ENCODE assay signal across 10 mouse cellular contexts in genomic region chr10:3818940-3819701, GRCm38 (mm10).
DNase-seq lines count a peak whose midpoint lies in the region; ATAC-seq lines count a peak whose summit lies in the region.
"Had no signal": no experiment of that assay in that cellular context is flagged by ENCODE, and none has a peak within 500 bp of the region (broad histone marks: within the 10 kb centered on the region; RNA-seq: fewer than 3 reads in every experiment).

No protein-coding gene starts in this region.

- 55% methylated on average over 5 of the region's 5 CpGs for WGBS in kidney, embryonic 16.5 days
- WGBS in forebrain, embryonic 11.5 days = 40% methylated on average over 5 of the region's 5 CpGs
- 44% methylated on average over 5 of the region's 5 CpGs for WGBS in midbrain, embryonic 11.5 days
- WGBS in heart, embryonic 12.5 days = 78% methylated on average over 5 of the region's 5 CpGs

- no peaks in the 10 kb centered on the region for H3K27me3 ChIP-seq in kidney, embryonic 16.5 days (ENCODE audit: insufficient read depth, low read length)
- H3K27me3 ChIP-seq in forebrain, embryonic 11.5 days (ENCODE audit: control insufficient read depth, insufficient read depth, low read length) = no peaks in the 10 kb centered on the region
- no peaks in the 10 kb centered on the region for H3K27me3 ChIP-seq in midbrain, embryonic 11.5 days (ENCODE audit: control insufficient read depth, insufficient read depth, low read length)
- no peaks in the 10 kb centered on the region for H3K27me3 ChIP-seq in heart, embryonic 12.5 days (replicated peaks)
- H3K27me3 ChIP-seq: heart, embryonic 15.5 days had no signal

- peaks cover 7% of the 10 kb centered on the region; the same call in 1 of the 2 replicates for H3K4me1 ChIP-seq in kidney, embryonic 16.5 days (ENCODE audit: insufficient read depth, low read length)
- no peaks in the 10 kb centered on the region for H3K4me1 ChIP-seq in forebrain, embryonic 11.5 days (replicated peaks; ENCODE audit: control insufficient read depth, insufficient read depth, low read length)
- no peaks in the 10 kb centered on the region for H3K4me1 ChIP-seq in midbrain, embryonic 11.5 days (ENCODE audit: control insufficient read depth, insufficient read depth, low read length)
- H3K4me1 ChIP-seq in heart, embryonic 12.5 days (replicated peaks) = 0 out of 2 replicates have a peak, but pooled peaks cover 3% of the 10 kb centered on the region
- H3K4me1 ChIP-seq: heart, embryonic 15.5 days had no signal

- no peak for ATAC-seq in kidney, embryonic 16.5 days (ENCODE audit: low FRiP score, low TSS enrichment)
- peak; percentile 95 for ATAC-seq in forebrain, embryonic 11.5 days (replicated peaks; ENCODE audit: low FRiP score)
- peak; percentile 84 for ATAC-seq in midbrain, embryonic 11.5 days (ENCODE audit: low FRiP score)
- ATAC-seq in heart, embryonic 12.5 days (ENCODE audit: insufficient number of reproducible peaks, low FRiP score) = no peak

- H3K4me3 ChIP-seq in kidney, embryonic 16.5 days (ENCODE audit: low read length) = no peak overlapping the region
- H3K4me3 ChIP-seq in forebrain, embryonic 11.5 days (ENCODE audit: low read depth, low read length) = no peak overlapping the region
- no peak overlapping the region for H3K4me3 ChIP-seq in midbrain, embryonic 11.5 days (ENCODE audit: low read depth, low read length)
- H3K4me3 ChIP-seq in heart, embryonic 12.5 days = no peak overlapping the region
- H3K4me3 ChIP-seq: heart, embryonic 15.5 days had no signal

- no peak overlapping the region for H3K9ac ChIP-seq in kidney, embryonic 16.5 days (replicated peaks; ENCODE audit: low read length)
- H3K9ac ChIP-seq in forebrain, embryonic 11.5 days (ENCODE audit: low read length) = no peak overlapping the region
- no peak overlapping the region for H3K9ac ChIP-seq in midbrain, embryonic 11.5 days (ENCODE audit: low read length)
- H3K9ac ChIP-seq in heart, embryonic 12.5 days = no peak overlapping the region
- H3K9ac ChIP-seq: heart, embryonic 15.5 days had no signal

- no peak overlapping the region for H3K4me2 ChIP-seq in kidney, embryonic 16.5 days (replicated peaks; ENCODE audit: low read depth, low read length)
- no peak overlapping the region for H3K4me2 ChIP-seq in forebrain, embryonic 11.5 days (ENCODE audit: low read depth, low read length, severe bottlenecking)
- H3K4me2 ChIP-seq in midbrain, embryonic 11.5 days = no peak overlapping the region
- no peak overlapping the region for H3K4me2 ChIP-seq in heart, embryonic 12.5 days
- H3K4me2 ChIP-seq: heart, embryonic 15.5 days had no signal

- H3K9me3 ChIP-seq in kidney, embryonic 16.5 days (ENCODE audit: low read length) = no peaks in the 10 kb centered on the region
- no peaks in the 10 kb centered on the region for H3K9me3 ChIP-seq in forebrain, embryonic 11.5 days (ENCODE audit: control insufficient read depth, low read length)
- no peaks in the 10 kb centered on the region for H3K9me3 ChIP-seq in midbrain, embryonic 11.5 days (ENCODE audit: control insufficient read depth, low read length)
- H3K9me3 ChIP-seq in heart, embryonic 12.5 days (replicated peaks) = no peaks in the 10 kb centered on the region
- H3K9me3 ChIP-seq: heart, embryonic 15.5 days had no signal

- no peaks in the 10 kb centered on the region for H3K36me3 ChIP-seq in kidney, embryonic 16.5 days (ENCODE audit: insufficient read depth, low read length)
- no peaks in the 10 kb centered on the region for H3K36me3 ChIP-seq in forebrain, embryonic 11.5 days (ENCODE audit: control insufficient read depth, insufficient read depth, low read length)
- no peaks in the 10 kb centered on the region for H3K36me3 ChIP-seq in midbrain, embryonic 11.5 days (ENCODE audit: control insufficient read depth, insufficient read depth, low read length)
- H3K36me3 ChIP-seq in heart, embryonic 12.5 days = no peaks in the 10 kb centered on the region
- H3K36me3 ChIP-seq: heart, embryonic 15.5 days had no signal

- peak; percentile 71 for DNase-seq in kidney, adult 11 months
- DNase-seq in forebrain, embryonic 11.5 days (ENCODE audit: low spot score) = peak; percentile 73
- peak; percentile 67 to 70 for DNase-seq in kidney, postnatal 25 days
- no peak for DNase-seq in midbrain, embryonic 11.5 days (ENCODE audit: low spot score, missing footprints)
- DNase-seq in gastrocnemius, postnatal 4 days (ENCODE audit: low spot score in 2 of 2) = no peak
- DNase-seq in urinary bladder, postnatal 10 days (ENCODE audit: low spot score) = no peak

- H3K27ac ChIP-seq in kidney, embryonic 16.5 days (ENCODE audit: low read length) = no peak overlapping the region
- peak overlapping the region; percentile 60 for H3K27ac ChIP-seq in forebrain, embryonic 11.5 days (ENCODE audit: low read depth, low read length)
- H3K27ac ChIP-seq in midbrain, embryonic 11.5 days (ENCODE audit: low read depth, low read length) = no peak overlapping the region
- no peak overlapping the region for H3K27ac ChIP-seq in heart, embryonic 12.5 days (ENCODE audit: poor library complexity, severe bottlenecking)
- H3K27ac ChIP-seq: heart, embryonic 15.5 days; macrophage had no signal

Comparison
In these comparisons a context has a peak if more than half of its experiments do, and no peak if none do; other contexts are left out.
1. DNase-seq: peak in kidney, adult 11 months (single experiment), forebrain, embryonic 11.5 days (single experiment) and kidney, postnatal 25 days (2 of 2); none in midbrain, embryonic 11.5 days (single experiment), gastrocnemius, postnatal 4 days (0 of 2) and urinary bladder, postnatal 10 days (single experiment).
2. ATAC-seq: peak in forebrain, embryonic 11.5 days (single experiment) and midbrain, embryonic 11.5 days (single experiment); none in kidney, embryonic 16.5 days (single experiment) and heart, embryonic 12.5 days (single experiment).